Mouse (Mus musculus): ENCODE measurements around the gene Dand5. TPM values are rescaled to one million over a fixed set of nuclear protein-coding genes. Genes with fewer than 3 reads are reported as not detected.

The Dand5 gene
- polyA plus RNA-seq, 1 experiment: 2.2 TPM

- WGBS: 99% methylated on average over 5 of the region's 5 CpGs
- H3K27ac ChIP-seq (ENCODE audit: control insufficient read depth, insufficient read depth, low read length): no peak overlapping the region
- H3K36me3 ChIP-seq (ENCODE audit: control insufficient read depth, insufficient read depth, low read length): no peaks in the 10 kb centered on the region
- H3K4me3 ChIP-seq (ENCODE audit: control insufficient read depth, insufficient read depth, low read length): no peak overlapping the region
- DNase-seq: no peak
- no peaks in the 10 kb centered on the region for H3K27me3 ChIP-seq (ENCODE audit: control insufficient read depth, insufficient read depth, low read length)
- H3K4me1 ChIP-seq (replicated peaks; ENCODE audit: control insufficient read depth, insufficient read depth, low read length): peaks cover 2% of the 10 kb centered on the region; the same call in 1 of the 2 replicates
- no peak for TF ChIP-seq POLR2A (IDR thresholded peaks at IDR 0.05; ENCODE audit: control insufficient read depth, extremely low read depth, insufficient read depth, low read length, poor library complexity)
- TF ChIP-seq CTCF (IDR thresholded peaks at IDR 0.05; ENCODE audit: borderline replicate concordance, control insufficient read depth, extremely low read depth, insufficient read depth, low read length, poor library complexity): no peak
These were observed 16.6 kb downstream of the Dand5 start for GRCm38 (mm10) chr8:84806031-84806430.

- TF ChIP-seq CTCF (IDR thresholded peaks at IDR 0.05; ENCODE audit: borderline replicate concordance, control insufficient read depth, extremely low read depth, insufficient read depth, low read length, poor library complexity): no peak
- no peak for TF ChIP-seq POLR2A (IDR thresholded peaks at IDR 0.05; ENCODE audit: control insufficient read depth, extremely low read depth, insufficient read depth, low read length, poor library complexity)
- Histone ChIP-seq H3K4me3 (ENCODE audit: control insufficient read depth, insufficient read depth, low read length) (peak within 1 kb of the TSS; percentile 52), H3K36me3 (ENCODE audit: control insufficient read depth, insufficient read depth, low read length) (no peaks in the 10 kb centered on the region), H3K27me3 (ENCODE audit: control insufficient read depth, insufficient read depth, low read length) (no peaks in the 10 kb centered on the region; the same call in 1 of the 2 replicates), H3K27ac (ENCODE audit: control insufficient read depth, insufficient read depth, low read length) (no peak within 1 kb of the TSS), H3K4me1 (replicated peaks; ENCODE audit: control insufficient read depth, insufficient read depth, low read length) (peaks cover 8% of the 10 kb centered on the region; the same call in 1 of the 2 replicates)
- 25% methylated on average over 121 of the region's 125 CpGs for WGBS
- DNase-seq: peak; percentile 48
These were observed 22.4 kb downstream of the Dand5 start, which contains the start of gene Nfix for GRCm38 (mm10) chr8:84799999-84800831. Gene Nfix (minus strand): TSS chr8:84800344.

- H3K36me3 ChIP-seq (ENCODE audit: control insufficient read depth, insufficient read depth, low read length): no peaks in the 10 kb centered on the region
- H3K4me1 ChIP-seq (replicated peaks; ENCODE audit: control insufficient read depth, insufficient read depth, low read length): peaks cover 8% of the 10 kb centered on the region; the same call in 1 of the 2 replicates
- H3K27ac ChIP-seq (ENCODE audit: control insufficient read depth, insufficient read depth, low read length): no peak overlapping the region
- 5% methylated on average over 108 of the region's 108 CpGs for WGBS
- no peaks in the 10 kb centered on the region; the same call in 1 of the 2 replicates for H3K27me3 ChIP-seq (ENCODE audit: control insufficient read depth, insufficient read depth, low read length)
- DNase-seq: peak; percentile 22
- TF ChIP-seq POLR2A (IDR thresholded peaks at IDR 0.05; ENCODE audit: control insufficient read depth, extremely low read depth, insufficient read depth, low read length, poor library complexity): no peak
- TF ChIP-seq CTCF (IDR thresholded peaks at IDR 0.05; ENCODE audit: borderline replicate concordance, control insufficient read depth, extremely low read depth, insufficient read depth, low read length, poor library complexity): no peak
- H3K4me3 ChIP-seq (ENCODE audit: control insufficient read depth, insufficient read depth, low read length): peak overlapping the region; percentile 24
These were observed 23.3 kb downstream of the Dand5 start for GRCm38 (mm10) chr8:84799136-84799931.

- no peak overlapping the region for H3K27ac ChIP-seq (ENCODE audit: control insufficient read depth, insufficient read depth, low read length)
- no peaks in the 10 kb centered on the region for H3K36me3 ChIP-seq (ENCODE audit: control insufficient read depth, insufficient read depth, low read length)
- WGBS: 95% methylated on average over 10 of the region's 10 CpGs
- H3K27me3 ChIP-seq (ENCODE audit: control insufficient read depth, insufficient read depth, low read length): no peaks in the 10 kb centered on the region; the same call in 1 of the 2 replicates
- TF ChIP-seq CTCF (IDR thresholded peaks at IDR 0.05; ENCODE audit: borderline replicate concordance, control insufficient read depth, extremely low read depth, insufficient read depth, low read length, poor library complexity): no peak
- no peak for TF ChIP-seq POLR2A (IDR thresholded peaks at IDR 0.05; ENCODE audit: control insufficient read depth, extremely low read depth, insufficient read depth, low read length, poor library complexity)
- H3K4me1 ChIP-seq (replicated peaks; ENCODE audit: control insufficient read depth, insufficient read depth, low read length): peaks cover 8% of the 10 kb centered on the region; the same call in 1 of the 2 replicates
- peak overlapping the region; percentile 12 for H3K4me3 ChIP-seq (ENCODE audit: control insufficient read depth, insufficient read depth, low read length)
- no peak for DNase-seq
These were observed 24.0 kb downstream of the Dand5 start for GRCm38 (mm10) chr8:84798446-84799135.

GRCm38 (mm10) chr8:84797971-84798370, 24.7 kb downstream of the Dand5 start:
- Histone ChIP-seq H3K4me1 (replicated peaks; ENCODE audit: control insufficient read depth, insufficient read depth, low read length) (peaks cover 8% of the 10 kb centered on the region; the same call in 1 of the 2 replicates), H3K27me3 (ENCODE audit: control insufficient read depth, insufficient read depth, low read length) (no peaks in the 10 kb centered on the region; the same call in 1 of the 2 replicates)
- 96% methylated on average over 6 of the region's 6 CpGs for WGBS

More at GRCm38 (mm10) chr8:84797971-84798370, 24.7 kb downstream of the Dand5 start:
- Histone ChIP-seq H3K27ac (ENCODE audit: control insufficient read depth, insufficient read depth, low read length) (no peak overlapping the region), H3K36me3 (ENCODE audit: control insufficient read depth, insufficient read depth, low read length) (no peaks in the 10 kb centered on the region), H3K4me3 (ENCODE audit: control insufficient read depth, insufficient read depth, low read length) (no peak overlapping the region)
- no peak for DNase-seq
- no peak for TF ChIP-seq POLR2A (IDR thresholded peaks at IDR 0.05; ENCODE audit: control insufficient read depth, extremely low read depth, insufficient read depth, low read length, poor library complexity)
